Mouse (Mus musculus) right cerebral cortex, postnatal 14 days (tissue): ENCODE data around the gene Ankrd2.
A peak's percentile ranks its signal among the peaks of the same experiment; 100 is the strongest.
"Not testable (repeated sequence)": the region's sequence is repeated elsewhere in the genome, so short reads cannot be mapped to it uniquely, and the experiment has no call there.

ENCODE experiments used
- DNase-seq: peaks from one replicate; pipeline ENCODE4 v3.0.0; 2022

The Ankrd2 gene

GRCm38 (mm10) chr19:42056719-42057409 lies 21.1 kb downstream of the Ankrd2 start:
- no peak for DNase-seq

GRCm38 (mm10) chr19:42058426-42058825 lies 22.6 kb downstream of the Ankrd2 start:
- no peak for DNase-seq

GRCm38 (mm10) chr19:42061443-42061842 lies 25.6 kb downstream of the Ankrd2 start:
- no peak for DNase-seq

DNA sequence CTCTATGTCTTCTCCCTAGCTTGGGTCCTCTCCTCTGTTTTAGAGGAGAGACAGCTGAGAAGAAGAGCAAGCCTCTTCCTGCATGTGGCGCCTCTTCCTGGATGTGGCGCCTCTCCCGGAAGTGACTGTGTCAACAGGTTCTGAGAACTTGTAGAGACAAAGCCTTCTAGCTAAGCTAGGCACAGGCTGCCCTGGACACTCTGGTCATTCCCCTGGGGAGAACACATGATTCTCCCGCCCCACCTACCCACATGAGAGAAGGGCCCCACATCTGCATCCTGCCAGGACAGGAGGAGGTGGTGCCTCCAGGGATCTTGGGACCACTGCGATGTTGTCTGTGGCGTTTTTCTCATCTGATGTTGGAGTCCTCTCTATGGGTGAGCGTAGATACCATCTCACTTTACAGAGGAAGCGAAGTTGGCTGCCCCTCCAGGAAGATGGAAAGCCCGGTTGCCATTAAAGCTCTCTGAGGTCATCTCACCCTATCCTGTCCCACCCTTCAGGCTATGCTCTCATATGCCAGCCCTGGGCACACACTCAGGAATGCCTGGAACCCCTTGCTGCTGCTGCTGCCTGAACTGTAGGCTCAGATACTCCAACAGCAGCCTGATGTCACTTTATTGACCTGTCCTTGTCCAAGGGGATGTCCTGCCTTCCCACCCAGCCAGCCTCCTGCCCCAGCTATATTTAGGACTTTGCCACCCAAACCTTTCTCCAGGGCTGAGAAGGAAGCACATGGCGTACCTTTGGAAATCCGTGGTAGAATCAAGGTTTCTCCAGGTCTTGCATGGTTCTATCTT lies 32.8 kb downstream of the Ankrd2 start:
- DNase-seq: no peak

DNA sequence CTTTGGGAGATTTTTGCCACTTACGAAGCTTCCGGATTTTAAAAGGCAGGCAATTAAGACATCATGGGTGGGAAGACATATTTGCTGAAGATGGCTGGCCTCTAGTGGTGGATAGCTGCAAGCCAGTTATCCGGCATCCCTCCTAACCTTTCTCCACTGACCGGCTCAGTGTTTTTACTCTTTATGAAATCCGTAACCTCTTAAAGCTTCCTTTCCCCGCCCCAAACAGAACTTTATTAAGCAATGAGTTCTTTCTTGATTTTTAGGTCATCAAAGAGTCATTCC lies 33.4 kb downstream of the Ankrd2 start:
- DNase-seq: no peak

DNA sequence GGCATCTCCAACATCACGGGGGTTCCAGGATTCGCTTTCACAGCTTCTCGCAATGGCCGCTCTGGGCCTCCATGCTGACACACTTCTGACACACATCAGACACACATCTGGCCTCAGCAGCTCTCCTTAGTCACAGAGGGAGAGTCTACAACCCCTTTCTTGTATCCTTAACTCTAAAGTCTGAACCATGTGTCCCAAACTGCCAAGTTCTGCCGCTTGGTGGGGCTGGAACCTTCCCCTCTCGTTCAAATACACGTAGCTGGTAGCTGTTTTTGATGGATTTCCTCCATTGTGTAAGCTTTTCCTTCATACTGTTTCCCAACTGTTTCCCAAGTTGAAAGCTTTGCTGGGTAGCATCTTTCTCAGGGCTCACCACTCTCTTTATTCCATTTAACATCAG lies 35.4 kb downstream of the Ankrd2 start:
- DNase-seq: no peak

DNA sequence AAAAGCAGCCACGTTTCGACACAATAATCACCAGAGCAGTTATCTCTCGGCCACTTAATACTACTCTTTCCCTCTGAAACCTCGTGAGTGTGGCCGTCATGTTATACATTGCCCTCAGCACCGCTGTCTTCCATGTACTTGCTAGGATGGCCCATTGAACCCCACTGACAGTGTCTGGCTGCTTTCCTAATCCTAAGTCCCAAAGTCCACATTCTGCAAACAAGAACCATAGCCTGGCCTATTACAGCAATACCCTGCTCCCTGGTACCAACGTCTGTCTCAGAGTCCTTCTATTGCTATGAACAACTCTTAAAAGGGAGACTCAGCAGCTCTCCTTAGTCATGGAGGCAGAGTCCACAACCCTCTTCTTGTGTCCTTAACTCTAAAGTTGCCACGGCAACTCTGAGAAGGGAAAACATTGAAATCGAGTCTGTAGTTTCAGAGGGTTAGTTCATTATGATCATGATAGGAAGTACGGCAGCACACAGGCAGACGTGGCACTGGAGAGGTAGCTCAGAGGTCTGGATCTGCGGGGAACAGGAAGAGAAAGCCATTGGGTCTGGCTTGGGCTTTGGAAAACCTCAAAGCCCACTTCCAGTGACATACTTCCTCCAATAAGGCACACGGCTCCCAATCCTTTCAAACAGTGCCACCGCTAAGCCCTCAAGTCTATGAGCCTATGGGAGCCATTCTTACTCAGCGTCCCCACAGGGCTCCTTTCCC lies 36.2 kb downstream of the Ankrd2 start:
- no peak for DNase-seq

- no peak for DNase-seq
These were observed 37.0 kb downstream of the Ankrd2 start for GRCm38 (mm10) chr19:42072802-42073201.

DNA sequence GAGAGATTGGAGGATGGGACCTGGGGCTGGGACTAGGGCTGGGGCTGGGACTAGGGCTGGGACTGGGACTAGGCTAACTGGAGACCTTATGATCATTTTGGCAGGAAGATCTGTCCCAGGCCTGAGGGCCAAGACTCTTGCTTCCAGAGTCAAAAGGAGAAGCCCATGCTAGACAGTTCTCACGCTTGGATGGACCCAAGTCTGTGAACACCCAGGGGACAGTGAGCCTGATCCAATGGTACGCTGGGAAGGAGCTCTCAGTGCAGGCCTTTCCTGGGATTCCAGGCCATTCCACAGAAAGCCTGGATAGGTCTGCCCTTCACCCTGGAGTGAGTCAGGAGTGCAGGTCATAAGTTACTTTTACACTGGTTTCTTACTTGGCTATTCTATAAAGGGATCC lies 39.3 kb downstream of the Ankrd2 start:
- no peak for DNase-seq

DNA sequence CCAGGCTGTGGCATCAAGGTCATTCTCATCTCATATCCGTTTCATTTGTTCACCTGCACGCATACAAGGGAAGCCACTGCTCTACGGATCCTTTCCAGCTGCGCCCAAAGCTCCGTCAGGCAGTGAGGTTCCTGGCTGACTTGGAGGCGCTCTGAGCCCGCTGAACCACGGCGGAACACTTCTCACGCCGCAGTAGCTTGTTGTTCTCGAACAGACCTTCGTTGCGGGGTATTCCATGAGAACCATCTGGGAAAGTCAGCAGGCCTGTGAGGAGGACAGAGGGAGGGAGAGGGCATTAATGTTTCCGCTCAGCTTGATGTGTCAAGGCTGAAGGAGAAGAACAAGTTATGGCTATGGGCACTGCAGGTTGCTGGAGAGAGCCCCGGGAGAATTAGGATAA lies 40.2 kb downstream of the Ankrd2 start:
- no peak for DNase-seq

DNA sequence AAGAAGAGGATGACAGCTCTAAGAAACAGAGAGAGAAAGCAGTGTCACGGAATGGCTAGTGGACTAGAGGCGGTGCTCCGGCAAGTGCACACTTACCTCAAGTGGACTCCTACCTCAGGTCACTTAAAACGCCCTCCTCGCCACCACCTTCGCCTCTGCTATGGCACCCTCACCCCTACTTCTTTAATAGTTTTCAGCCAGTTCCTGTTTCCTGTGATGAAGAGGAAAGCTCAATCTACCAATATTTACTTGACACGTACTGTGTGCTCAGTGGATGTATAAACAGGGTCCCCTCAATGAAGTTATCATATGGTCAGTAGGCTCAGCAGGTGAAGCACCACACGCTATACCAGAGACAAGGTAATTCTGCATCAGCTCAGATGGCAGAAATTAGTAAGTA lies 42.8 kb downstream of the Ankrd2 start:
- no peak for DNase-seq

- DNase-seq: no peak
These were observed 43.2 kb downstream of the Ankrd2 start for GRCm38 (mm10) chr19:42079006-42079405.

DNA sequence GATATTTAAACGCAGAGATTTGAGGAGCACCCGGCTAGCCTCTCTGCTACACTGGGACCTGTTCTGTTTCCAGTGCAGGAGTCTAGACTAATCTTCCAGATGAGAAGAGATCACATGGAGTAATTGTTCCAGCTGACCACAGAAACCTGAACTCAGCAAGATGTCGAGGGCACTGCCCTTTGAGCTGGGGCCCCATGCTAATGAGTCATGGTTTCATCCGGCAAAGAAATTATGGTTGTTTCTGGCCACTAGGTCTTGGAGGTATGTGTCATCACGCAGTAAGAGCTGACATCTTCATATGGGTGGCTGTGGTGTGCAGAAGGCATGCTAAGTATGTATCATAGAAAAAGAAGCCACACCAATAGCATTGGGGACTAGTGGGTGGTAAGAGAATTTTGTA lies 44.1 kb downstream of the Ankrd2 start:
- no peak for DNase-seq

GRCm38 (mm10) chr19:42080469-42080868 lies 44.7 kb downstream of the Ankrd2 start:
- no peak for DNase-seq

GRCm38 (mm10) chr19:42081613-42082012 lies 45.8 kb downstream of the Ankrd2 start:
- not testable (repeated sequence) for DNase-seq

- no peak for DNase-seq
These were observed 49.9 kb downstream of the Ankrd2 start for GRCm38 (mm10) chr19:42085690-42086089.

- DNase-seq: peak; percentile 92
These were observed 50.4 kb downstream of the Ankrd2 start, which contains the start of gene Morn4 for GRCm38 (mm10) chr19:42086166-42086565. TSS of gene Morn4 (minus strand) at chr19:42086357.

DNA sequence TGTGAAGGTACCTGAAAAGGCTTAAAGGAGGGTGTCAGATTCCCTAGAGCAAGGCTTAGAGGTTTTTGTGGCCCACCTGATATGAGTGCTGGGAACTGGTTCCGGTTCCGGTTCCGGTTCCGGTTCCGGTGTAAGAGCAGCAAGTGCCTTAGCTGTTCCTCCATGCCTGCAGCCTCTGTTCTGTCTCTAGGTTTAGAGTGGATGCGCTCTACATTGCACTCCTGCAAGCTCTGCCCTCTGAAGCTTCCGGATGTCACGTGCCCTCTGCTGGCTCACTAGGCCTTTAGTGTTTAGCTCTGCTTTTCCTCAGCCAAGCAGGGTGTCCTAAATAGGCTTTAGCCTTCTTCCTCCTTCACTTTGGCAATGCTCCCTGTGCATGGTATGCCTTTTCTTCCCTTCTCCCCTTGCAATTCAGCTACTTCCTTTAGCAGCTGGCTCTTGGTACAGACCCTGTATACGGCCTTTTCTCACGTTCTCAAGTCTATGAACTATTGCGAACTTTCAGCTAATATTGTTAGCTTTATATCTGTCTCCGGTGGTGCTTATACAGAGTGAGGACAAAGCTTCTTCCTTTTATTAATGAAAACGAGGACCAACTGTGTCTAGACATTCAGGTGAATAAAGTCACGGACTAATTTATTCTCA lies 53.4 kb downstream of the Ankrd2 start:
- DNase-seq: peak; percentile 52

DNA sequence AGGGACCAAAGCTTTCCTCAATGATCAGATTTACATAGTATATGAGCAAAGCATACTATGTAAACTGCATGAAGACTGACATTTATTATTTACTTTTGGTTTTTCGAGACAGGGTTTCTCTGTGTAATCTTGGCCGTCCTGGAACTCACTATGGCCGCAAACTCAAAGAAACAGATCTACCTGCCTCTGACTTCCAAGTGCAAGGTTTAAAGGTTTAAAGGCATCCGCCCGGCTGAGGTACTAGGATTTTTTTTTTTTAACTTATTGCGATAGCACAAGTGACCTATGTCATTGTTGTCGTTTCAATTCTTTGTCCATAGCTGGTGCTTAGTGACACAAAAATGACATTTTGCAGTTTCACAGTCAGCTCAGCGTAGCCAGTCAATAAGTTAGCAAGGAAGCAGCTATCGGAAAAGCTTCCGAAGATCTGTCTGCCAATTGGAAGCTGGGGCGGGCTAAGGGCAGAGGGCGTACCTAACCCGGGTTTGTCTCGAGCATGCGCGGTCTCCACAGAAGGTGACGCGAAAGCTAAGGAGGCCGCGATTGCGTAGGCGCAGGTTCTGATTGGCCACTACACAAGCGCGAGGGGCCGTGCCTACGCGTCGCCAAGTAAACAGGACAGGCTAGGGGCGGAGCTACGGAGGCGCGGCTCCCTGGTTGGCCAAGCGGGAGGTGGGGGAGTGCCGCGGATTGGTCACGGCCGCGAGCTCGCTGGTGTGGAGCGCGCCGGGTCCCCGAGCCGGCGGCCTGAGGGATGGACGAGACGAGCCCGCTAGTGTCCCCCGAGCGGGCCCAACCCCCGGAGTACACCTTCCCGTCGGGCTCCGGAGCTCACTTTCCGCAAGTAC lies 54.2 kb downstream of the Ankrd2 start, which contains the start of gene Pi4k2a:
TSS of gene Pi4k2a (plus strand) at position 723 of the 848 bp plus-strand sequence.
- peak; percentile 99 for DNase-seq

DNA sequence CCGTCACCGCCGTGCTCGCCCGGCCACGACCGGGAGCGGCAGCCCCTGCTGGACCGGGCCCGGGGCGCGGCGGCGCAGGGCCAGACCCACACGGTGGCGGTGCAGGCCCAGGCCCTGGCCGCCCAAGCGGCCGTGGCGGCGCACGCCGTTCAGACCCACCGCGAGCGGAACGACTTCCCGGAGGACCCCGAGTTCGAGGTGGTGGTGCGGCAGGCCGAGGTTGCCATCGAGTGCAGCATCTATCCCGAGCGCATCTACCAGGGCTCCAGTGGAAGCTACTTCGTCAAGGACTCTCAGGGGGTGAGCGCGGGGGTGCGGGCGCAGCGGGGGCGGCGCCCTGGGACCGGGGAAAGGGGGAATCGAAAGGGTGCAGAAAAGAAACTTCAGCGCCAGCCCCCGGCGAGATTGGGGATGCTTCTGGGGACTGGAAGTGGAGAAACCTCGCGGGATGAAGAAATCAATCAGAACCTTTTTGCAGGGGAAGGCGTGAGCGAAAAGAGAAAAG lies 54.9 kb downstream of the Ankrd2 start:
- peak; percentile 35 for DNase-seq
